Mouse (Mus musculus) left cerebral cortex, postnatal 36 days (tissue): ENCODE data around the gene Bcl9l. TPM values are rescaled to one million over a fixed set of nuclear protein-coding genes. Genes with fewer than 3 reads are reported as not detected.
A peak's percentile ranks its signal among the peaks of the same experiment; 100 is the strongest.

Experiments used
- DNase-seq, 2 experiments: peaks; one replicate each; pipeline ENCODE4 v3.0.0; 2021 to 2022; ENCODE audit warnings: low spot score in 2 of 2, mixed read lengths in 1 of 2
- intact Hi-C: fragments of 180-260 bp; cut with DNase I; formaldehyde crosslinking; loops from one replicate; pipeline ENCODE4 v1.15.1; 2025
- total RNA-seq, 2 experiments: library from RNA; stranded (reverse); gene quantifications; 2 replicates each; pipeline ENCODE4 v1.2.3; 2021

The Bcl9l gene
- total RNA-seq, 2 experiments from 2014 or later, result 58.1 to 70.0 TPM

DNA sequence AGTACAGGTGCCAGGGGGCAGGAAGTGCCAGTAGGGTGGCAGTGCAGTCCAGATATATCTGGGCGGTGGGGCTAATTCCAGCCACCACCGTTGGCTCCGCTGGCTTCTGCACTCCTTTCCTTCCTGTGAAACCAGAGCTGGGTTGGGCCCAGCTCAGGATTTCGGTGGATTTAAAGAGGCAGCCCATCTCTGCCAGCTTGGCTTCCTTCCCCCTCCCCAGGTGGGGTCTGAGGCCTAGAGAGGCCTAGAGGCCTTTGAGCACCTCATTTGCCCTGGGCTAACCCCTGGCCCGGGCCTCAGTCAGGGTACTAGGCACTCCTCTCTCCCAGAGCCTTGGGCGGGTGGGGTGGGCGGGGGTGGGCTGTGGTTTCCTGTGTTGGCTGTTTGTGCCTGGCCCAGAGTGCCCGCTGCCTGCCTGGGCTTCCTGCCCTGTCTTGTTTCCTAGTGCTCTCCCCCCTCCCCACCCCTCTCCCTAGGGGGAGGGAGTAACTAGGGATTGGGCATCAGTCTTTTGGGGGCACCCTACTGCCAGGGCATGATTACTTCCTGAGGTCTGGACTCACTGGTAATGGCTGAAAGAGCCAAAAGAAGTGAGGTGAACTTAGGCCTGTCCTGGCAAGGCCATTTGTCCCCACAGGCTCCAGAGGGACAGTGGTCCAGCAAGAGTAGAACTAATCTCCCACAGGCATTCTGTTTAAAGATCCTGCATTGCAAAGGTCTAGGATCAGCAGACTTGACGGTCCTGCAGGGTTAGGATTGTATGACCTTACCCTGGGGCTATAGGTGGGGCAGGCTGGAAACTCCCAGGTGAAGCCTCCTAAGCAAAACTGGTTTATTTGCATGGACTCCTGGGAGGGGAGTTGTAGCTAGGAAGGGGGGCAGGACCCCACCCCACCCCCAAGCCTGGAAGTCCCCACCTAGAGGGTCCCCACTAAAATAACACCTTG, 12.5 kb downstream of the Bcl9l start:
- no peak for DNase-seq
- intact Hi-C loops, result no loop called here

- intact Hi-C loops, result no loop called here
These were observed 13.3 kb downstream of the Bcl9l start for GRCm38 (mm10) chr9:44495810-44496344.

DNA sequence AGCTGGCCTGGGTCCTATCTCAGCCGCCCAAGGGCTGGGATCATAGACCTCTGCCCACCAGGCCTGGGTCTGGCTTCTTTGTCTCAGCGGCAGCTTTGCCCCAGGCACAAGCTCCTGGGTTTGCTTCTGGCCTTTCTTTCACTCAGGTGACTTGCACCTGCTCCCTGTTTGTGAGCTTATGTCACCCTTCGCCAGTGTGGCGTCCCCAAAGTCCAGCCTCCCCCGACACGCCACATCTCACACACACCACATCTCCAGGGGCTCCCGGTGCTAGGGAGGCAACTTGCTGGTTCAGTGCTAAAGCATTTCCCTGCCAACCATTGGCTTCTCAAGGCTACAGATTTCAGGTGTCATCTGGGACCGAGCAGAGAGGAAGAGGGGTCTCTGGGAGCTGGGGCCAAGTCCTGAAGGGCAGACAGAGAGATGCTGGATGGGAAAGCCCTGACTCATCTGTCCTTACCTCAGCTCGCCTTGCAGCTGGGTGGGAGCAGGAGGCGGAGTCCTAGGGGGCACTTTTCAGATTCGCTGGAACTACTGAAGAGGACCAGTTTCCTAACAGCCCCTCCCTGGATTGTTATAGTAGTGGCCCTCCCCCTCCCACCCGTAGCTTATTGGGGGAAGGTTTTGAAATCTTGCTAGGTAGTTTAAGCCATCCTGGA, 14.3 kb downstream of the Bcl9l start:
- intact Hi-C loops, result no loop called here
- no peak for DNase-seq

More at GRCm38 (mm10) chr9:44495810-44496344, 13.3 kb downstream of the Bcl9l start:
- no peak for DNase-seq

DNA sequence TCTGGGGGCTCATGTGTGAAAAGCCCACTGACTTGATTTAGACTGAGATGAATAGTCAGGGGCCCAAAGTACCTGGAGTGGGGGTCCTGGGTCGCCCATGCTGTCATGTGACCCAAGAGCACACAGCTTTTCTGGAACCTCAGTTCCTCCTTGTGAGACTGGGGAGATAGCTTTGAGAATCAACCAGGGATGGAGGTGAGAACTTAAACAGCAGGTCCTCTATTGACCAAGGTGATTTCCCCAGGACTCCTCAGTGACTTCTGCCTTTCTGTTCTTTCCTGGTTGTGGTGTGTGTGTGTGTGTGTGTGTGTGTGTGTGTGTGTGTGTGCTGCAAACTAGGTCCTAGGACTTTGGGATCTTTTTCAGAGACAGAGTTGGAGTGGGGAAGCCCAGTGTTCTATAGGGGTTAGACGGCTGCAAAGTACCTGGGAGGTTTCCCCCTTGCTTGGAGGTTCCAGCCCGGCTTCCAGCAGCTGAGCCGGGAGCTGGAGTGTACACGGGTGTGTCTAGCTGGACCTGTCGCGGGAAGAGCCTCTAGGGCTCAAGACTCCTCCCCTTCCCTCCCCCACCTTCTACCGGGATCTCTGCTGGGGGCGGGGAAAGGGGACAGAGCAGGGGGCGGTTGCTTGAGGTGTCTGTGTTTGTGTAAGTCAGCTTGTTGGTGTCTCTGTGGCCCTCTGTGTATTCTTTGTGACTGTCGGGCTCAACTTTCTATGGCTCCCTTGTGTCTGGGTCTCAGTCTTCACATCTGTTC, 15.2 kb downstream of the Bcl9l start:
- intact Hi-C loops, result loop anchor here (2.0 kb wide), 1 partner anchor 19 kb away; no protein-coding TSS in a partner anchor

GRCm38 (mm10) chr9:44498421-44499355, 16.1 kb downstream of the Bcl9l start:
- intact Hi-C loops, result loop anchor here (2.0 kb wide), 1 partner anchor 20 kb away; no protein-coding TSS in a partner anchor
- peak in 1 of 2 experiments; percentile 49 for DNase-seq

More for the DNA sequence above, 15.2 kb downstream of the Bcl9l start:
- DNase-seq, result no peak

- intact Hi-C loops, result loop anchor here (2.0 kb wide), 1 partner anchor 21 kb away; no protein-coding TSS in a partner anchor
- DNase-seq, result no peak
These were observed 16.9 kb downstream of the Bcl9l start for GRCm38 (mm10) chr9:44499356-44500162.

GRCm38 (mm10) chr9:44500163-44500533, 17.5 kb downstream of the Bcl9l start:
- intact Hi-C loops, result no loop called here
- no peak for DNase-seq

GRCm38 (mm10) chr9:44500638-44501175, 18.1 kb downstream of the Bcl9l start:
- no peak for DNase-seq
- intact Hi-C loops, result no loop called here

GRCm38 (mm10) chr9:44501206-44501879, 18.7 kb downstream of the Bcl9l start:
- intact Hi-C loops, result no loop called here
- no peak for DNase-seq

GRCm38 (mm10) chr9:44502006-44502405, 19.4 kb downstream of the Bcl9l start:
- intact Hi-C loops, result loop anchor here (1.0 kb wide), 2 partner anchors 22 to 48 kb away; partner anchors contain the start of gene Upk2

GRCm38 (mm10) chr9:44504893-44505823, 22.5 kb downstream of the Bcl9l start:
- intact Hi-C loops, result no loop called here
- DNase-seq, result no peak

More at GRCm38 (mm10) chr9:44502006-44502405, 19.4 kb downstream of the Bcl9l start:
- DNase-seq, result peak; percentile 70 to 78

- DNase-seq, result no peak
- intact Hi-C loops, result no loop called here
These were observed 23.3 kb downstream of the Bcl9l start for GRCm38 (mm10) chr9:44505824-44506467.

DNA sequence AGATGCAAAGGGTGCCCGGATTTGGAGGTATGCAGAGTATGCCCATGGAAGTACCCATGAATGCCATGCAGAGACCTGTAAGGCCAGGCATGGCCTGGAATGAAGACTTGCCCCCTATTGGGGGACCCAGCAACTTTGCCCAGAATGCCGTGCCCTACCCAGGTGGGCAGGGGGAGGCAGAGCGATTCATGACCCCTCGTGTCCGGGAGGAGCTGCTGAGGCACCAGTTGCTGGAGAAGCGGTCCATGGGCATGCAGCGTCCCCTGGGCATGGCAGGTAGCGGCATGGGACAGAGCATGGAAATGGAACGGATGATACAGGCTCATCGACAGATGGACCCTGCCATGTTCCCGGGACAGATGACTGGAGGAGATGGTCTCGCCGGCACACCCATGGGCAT, 23.9 kb downstream of the Bcl9l start:
- DNase-seq, result no peak
- intact Hi-C loops, result no loop called here

GRCm38 (mm10) chr9:44507345-44507744, 24.7 kb downstream of the Bcl9l start:
- intact Hi-C loops, result no loop called here
- no peak for DNase-seq

GRCm38 (mm10) chr9:44508124-44508619, 25.5 kb downstream of the Bcl9l start:
- DNase-seq, result no peak
- intact Hi-C loops, result no loop called here
